Mouse (Mus musculus): ENCODE data around the gene Gm11492. TPM values are rescaled to one million over a fixed set of nuclear protein-coding genes. Genes with fewer than 3 reads are reported as not detected.

Gene Gm11492
- not detected in 2 replicates for polyA plus RNA-seq (2012; ENCODE audit: low replicate concordance)

DNA sequence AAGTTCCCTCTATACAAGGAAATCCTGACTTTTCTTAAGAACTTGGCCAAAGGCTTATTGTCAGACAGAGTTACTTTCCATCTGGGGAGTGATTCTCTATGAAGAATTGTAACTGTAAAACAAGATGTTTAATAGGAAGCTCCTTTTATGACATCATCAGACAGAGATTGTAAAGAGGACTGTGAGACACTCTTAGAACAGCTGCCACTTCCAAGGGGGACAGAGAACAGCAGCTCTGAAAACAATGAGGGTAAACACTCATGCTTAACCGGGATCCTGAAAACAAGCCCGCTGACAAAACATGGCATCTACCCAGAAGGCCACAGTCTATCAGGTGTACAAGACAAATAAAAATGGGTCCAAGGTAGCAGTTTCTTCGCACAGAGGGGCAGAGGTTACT is at the start of gene Gm11492:
TSS of gene Gm11492 (plus strand) at position 153 of the 400 bp plus-strand sequence.

DNA sequence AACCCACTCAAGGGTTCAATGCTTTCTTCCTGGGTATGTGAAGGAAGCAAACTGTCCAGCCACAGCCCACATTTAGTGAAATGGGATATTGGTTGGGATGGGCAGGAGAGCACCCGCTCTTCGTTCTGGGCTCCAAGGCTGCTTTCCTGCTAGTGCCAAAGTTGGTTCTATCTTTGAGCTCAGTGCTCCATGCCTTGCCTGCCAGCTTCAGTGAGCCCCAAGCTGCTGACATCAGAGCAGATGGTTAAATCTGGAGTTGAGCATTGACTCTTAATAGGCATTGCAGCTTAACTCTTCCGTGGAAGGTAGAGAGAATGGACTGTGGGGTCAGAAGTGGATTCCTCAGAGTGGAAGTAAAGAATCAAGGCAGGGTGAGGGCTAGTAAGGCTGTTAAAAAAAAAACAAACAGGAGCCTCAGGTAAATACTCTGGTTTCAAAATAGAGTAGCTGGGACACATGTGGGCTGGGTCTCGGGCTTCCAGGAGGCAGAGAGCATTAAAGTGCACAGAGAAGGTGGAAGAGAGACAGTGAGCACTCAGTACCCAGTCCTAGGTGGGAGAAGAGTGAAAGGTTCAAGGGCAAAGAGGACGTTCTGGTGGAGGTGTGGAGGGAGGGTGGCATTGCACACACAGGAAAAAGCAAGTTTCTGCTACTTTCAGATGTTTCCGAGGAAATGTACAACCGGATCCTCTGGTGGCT is 2.0 kb downstream of the Gm11492 start, which contains the start of gene Sept4:
TSS of gene Sept4 (plus strand) at position 649 of the 699 bp plus-strand sequence.

DNA sequence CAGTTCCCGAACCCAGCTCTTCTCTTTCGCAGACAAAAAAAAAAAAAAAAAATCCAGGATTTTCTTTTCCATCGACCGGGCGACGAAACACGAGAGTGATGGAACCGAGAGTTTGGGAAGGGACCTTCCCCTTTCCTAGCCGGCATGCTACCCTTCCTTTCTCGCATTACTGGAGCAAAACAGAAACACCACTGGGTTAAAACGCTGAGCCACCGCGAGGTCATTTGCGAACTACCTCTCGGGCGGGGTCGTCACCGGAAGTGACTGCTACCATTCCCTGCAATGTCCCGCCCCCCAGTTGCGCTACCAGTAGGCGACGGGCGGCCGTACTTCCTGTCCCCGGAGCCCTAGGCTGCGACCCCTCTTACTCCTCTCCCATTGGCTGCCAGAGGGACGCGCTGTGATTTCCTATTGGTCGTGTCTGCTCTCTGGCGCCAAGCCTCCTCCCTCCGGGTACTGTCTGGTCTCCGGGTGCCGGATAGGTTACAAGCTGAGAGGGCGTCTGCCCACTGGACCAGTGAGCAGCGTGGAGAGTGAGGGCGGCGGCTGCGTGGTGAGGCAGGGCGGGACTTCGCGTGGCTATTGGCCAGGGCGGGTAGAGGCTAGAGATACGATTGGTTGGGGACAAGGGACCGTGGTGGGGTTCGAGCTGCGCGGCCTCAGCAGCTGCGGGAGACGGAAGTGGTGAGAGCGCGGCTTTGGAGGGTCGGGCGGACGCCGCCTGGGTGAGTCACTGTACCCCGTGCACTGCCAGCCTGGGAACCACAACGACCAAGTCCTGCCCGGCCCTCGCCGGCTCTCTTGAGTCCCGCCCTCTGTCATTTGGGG is 25.3 kb downstream of the Gm11492 start, which contains the start of gene Mtmr4:
TSS of gene Mtmr4 (plus strand) at position 637 of the 828 bp plus-strand sequence.

DNA sequence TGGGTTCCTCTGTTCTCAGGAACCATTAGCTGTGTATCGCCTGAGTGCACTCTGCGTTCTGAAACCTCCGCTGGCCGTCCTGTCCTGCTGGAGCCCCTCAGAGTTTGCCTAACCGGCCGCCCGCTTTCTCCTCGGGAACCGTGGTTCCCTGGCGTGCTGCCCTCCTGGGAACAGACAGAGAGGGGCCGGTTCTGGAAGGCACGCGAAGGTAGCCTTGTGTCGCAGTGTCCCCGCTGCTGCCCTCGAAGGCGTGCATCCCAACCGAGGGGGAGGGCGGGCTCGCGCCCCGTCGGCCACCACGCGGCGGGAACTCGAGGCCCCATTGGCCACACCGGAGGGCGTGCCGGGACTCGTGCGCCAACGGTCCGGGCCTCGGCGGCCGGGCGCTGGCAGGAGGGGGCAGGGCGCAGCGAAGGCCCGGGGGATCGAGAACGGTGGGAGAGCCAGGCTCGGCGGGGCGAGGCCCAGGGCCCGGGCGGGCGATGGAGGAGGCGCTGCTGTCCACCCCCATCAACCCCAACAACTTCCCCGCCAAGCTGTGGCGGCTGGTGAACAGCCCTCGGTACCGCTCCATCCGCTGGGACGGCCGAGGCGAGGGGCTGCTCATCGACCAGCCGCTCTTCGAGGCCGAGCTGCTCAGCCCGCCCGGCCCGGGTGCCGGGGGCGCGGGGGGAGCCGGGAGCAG is 50.5 kb downstream of the Gm11492 start, which contains the start of gene Hsf5:
TSS of gene Hsf5 (plus strand) at position 375 of the 685 bp plus-strand sequence.

Other genes starting within 250 kb of the Gm11492 start
- gene Ppm1e, start 207.6 kb upstream of the Gm11492 start, polyA plus RNA-seq (2012; ENCODE audit: low replicate concordance) = 7.0 and 15.6 TPM in 2 replicates
- 0.38 and 0.80 TPM in 2 replicates for gene Rad51c, start 161.7 kb upstream of the Gm11492 start, polyA plus RNA-seq (2012; ENCODE audit: low replicate concordance)
- gene Tex14, start 161.6 kb upstream of the Gm11492 start, polyA plus RNA-seq (2012; ENCODE audit: low replicate concordance) = not detected in 2 replicates
- gene Sept4, start 2.2 kb downstream of the Gm11492 start, polyA plus RNA-seq (2012; ENCODE audit: low replicate concordance) = 1.3 and 1.5 TPM in 2 replicates
- 25.0 and 31.2 TPM in 2 replicates for gene Mtmr4, start 25.5 kb downstream of the Gm11492 start, polyA plus RNA-seq (2012; ENCODE audit: low replicate concordance)
- 0.09 TPM in 1 of 2 replicates, not detected in the other for gene Hsf5, start 50.5 kb downstream of the Gm11492 start, polyA plus RNA-seq (2012; ENCODE audit: low replicate concordance)
- gene Rnf43, start 96.1 kb downstream of the Gm11492 start, polyA plus RNA-seq (2012; ENCODE audit: low replicate concordance) = 4.6 and 11.8 TPM in 2 replicates
- 6.9 and 8.2 TPM in 2 replicates for gene Supt4a, start 170.9 kb downstream of the Gm11492 start, polyA plus RNA-seq (2012; ENCODE audit: low replicate concordance)
- gene Tspoap1, start 193.9 kb downstream of the Gm11492 start, polyA plus RNA-seq (2012; ENCODE audit: low replicate concordance) = 10.2 and 13.9 TPM in 2 replicates
- 4.0 and 8.8 TPM in 2 replicates for gene Mpo, start 226.9 kb downstream of the Gm11492 start, polyA plus RNA-seq (2012; ENCODE audit: low replicate concordance)